Mouse (Mus musculus): ENCODE results near the gene Osbpl8.

GRCm38 (mm10) chr10:111255228-111255627 is 90.7 kb downstream of the Osbpl8 start:
- TF ChIP-seq FLI1 (IDR thresholded peaks at IDR 0.05; ENCODE audit: low read length): no peak
- TF ChIP-seq GATA1 (IDR thresholded peaks at IDR 0.05; ENCODE audit: borderline replicate concordance, low read length): no peak
